Mouse (Mus musculus) embryonic fibroblast, embryonic 13.5 days (primary cell): ENCODE measurements around the gene Fam90a1a. TPM values are rescaled to one million over a fixed set of nuclear protein-coding genes. Genes with fewer than 3 reads are reported as not detected.
"Not testable (repeated sequence)": the region's sequence is repeated elsewhere in the genome, so short reads cannot be mapped to it uniquely, and the experiment has no call there.

Experiments used
- H3K27ac ChIP-seq: 2 replicates; pipeline ENCODE4 v1.5.1; 2012; ENCODE audit warnings: low read length, control low read depth, inconsistent platforms; ENCODE audit not compliant: insufficient read depth
- H3K4me1 ChIP-seq: 2 replicates; pipeline ENCODE4 v1.6.1; 2011; ENCODE audit warnings: low read length; ENCODE audit not compliant: control insufficient read depth, insufficient read depth
- H3K4me3 ChIP-seq: 2 replicates; pipeline ENCODE4 v1.5.1; 2011; ENCODE audit warnings: mild to moderate bottlenecking, control low read depth, low read length; ENCODE audit not compliant: insufficient read depth
- CTCF ChIP-seq: IDR thresholded peaks from 2 replicates; pipeline ENCODE4 v1.5.1; 2011; ENCODE audit warnings: mild to moderate bottlenecking, control low read depth, low read length, moderate library complexity, borderline replicate concordance; ENCODE audit not compliant: insufficient read depth
- POLR2A ChIP-seq: IDR thresholded peaks from 2 replicates; pipeline ENCODE4 v1.6.1; 2011; ENCODE audit warnings: low read depth, mild to moderate bottlenecking, control low read depth, low read length, moderate library complexity
- polyA plus RNA-seq: library from polyadenylated mRNA; stranded (reverse); fragments of >200 nt; gene quantifications from 2 replicates; pipeline ENCODE4 v1.2.4, GENCODE M21; 2011; ENCODE audit warnings: low read depth; ENCODE audit not compliant: missing spikeins, insufficient read length

The Fam90a1a gene
- polyA plus RNA-seq, result not detected in 2 replicates

GRCm38 (mm10) chr8:21958414-21958813 lies at the start of gene Fam90a1a:
Gene Fam90a1a, plus strand, starts transcription at chr8:21958714.
- Histone ChIP-seq H3K4me1 (no peaks in the 10 kb centered on the region), H3K27ac (no peak within 1 kb of the TSS), H3K4me3 (no peak within 1 kb of the TSS)
- no peak for TF ChIP-seq POLR2A
- TF ChIP-seq CTCF, result no peak

GRCm38 (mm10) chr8:21911931-21912330 lies 46.6 kb upstream of the Fam90a1a start:
- Histone ChIP-seq H3K4me3 (no peak overlapping the region), H3K27ac (no peak overlapping the region), H3K4me1 (no peaks in the 10 kb centered on the region)
- TF ChIP-seq POLR2A (no peak), CTCF (no peak)

- H3K4me3 ChIP-seq, result no peak overlapping the region
- TF ChIP-seq CTCF, result no peak
- TF ChIP-seq POLR2A, result no peak
- no peaks in the 10 kb centered on the region for H3K4me1 ChIP-seq
- H3K27ac ChIP-seq, result no peak overlapping the region
Measured at GRCm38 (mm10) chr8:21912554-21912953, 46.0 kb upstream of the Fam90a1a start.

- no peak for TF ChIP-seq CTCF
- TF ChIP-seq POLR2A, result no peak
- H3K4me1 ChIP-seq, result no peaks in the 10 kb centered on the region
- H3K27ac ChIP-seq, result no peak overlapping the region
- H3K4me3 ChIP-seq, result no peak overlapping the region
Measured at GRCm38 (mm10) chr8:21915625-21916024, 42.9 kb upstream of the Fam90a1a start.

- H3K4me3 ChIP-seq, H3K27ac ChIP-seq, H3K4me1 ChIP-seq: not testable (repeated sequence)
Measured at GRCm38 (mm10) chr8:21930754-21931153, 27.8 kb upstream of the Fam90a1a start.

GRCm38 (mm10) chr8:21932610-21933009 lies 25.9 kb upstream of the Fam90a1a start, which contains the start of gene Defb15:
Gene Defb15, minus strand, starts transcription at chr8:21932710.
- Histone ChIP-seq H3K27ac (no peak within 1 kb of the TSS), H3K4me3 (no peak within 1 kb of the TSS), H3K4me1 (no peaks in the 10 kb centered on the region)
- TF ChIP-seq POLR2A (no peak), CTCF (no peak)

- H3K4me3 ChIP-seq, H3K4me1 ChIP-seq, H3K27ac ChIP-seq: not testable (repeated sequence)
Measured at GRCm38 (mm10) chr8:21938052-21938451, 20.5 kb upstream of the Fam90a1a start, which contains the start of gene Defb35. Gene Defb35, plus strand, starts transcription at chr8:21938352.

GRCm38 (mm10) chr8:21946462-21946861 lies 12.1 kb upstream of the Fam90a1a start, which contains the start of gene Defb13:
Gene Defb13, plus strand, starts transcription at chr8:21946762.
- no peak within 1 kb of the TSS for H3K27ac ChIP-seq
- no peak within 1 kb of the TSS for H3K4me3 ChIP-seq
- H3K4me1 ChIP-seq, result no peaks in the 10 kb centered on the region
- TF ChIP-seq POLR2A (no peak), CTCF (no peak)

- Histone ChIP-seq H3K4me1 (no peaks in the 10 kb centered on the region), H3K27ac (no peak overlapping the region), H3K4me3 (no peak overlapping the region)
- no peak for TF ChIP-seq POLR2A
- no peak for TF ChIP-seq CTCF
Measured at GRCm38 (mm10) chr8:21947311-21948017, 11.1 kb upstream of the Fam90a1a start.

GRCm38 (mm10) chr8:21955321-21955720 lies 3.2 kb upstream of the Fam90a1a start:
- TF ChIP-seq CTCF (no peak), POLR2A (no peak)

More at GRCm38 (mm10) chr8:21955321-21955720, 3.2 kb upstream of the Fam90a1a start:
- Histone ChIP-seq H3K4me3 (no peak overlapping the region), H3K27ac (no peak overlapping the region), H3K4me1 (no peaks in the 10 kb centered on the region)
